Mouse (Mus musculus): ENCODE measurements around the gene Otud7a.
"Not testable (repeated sequence)": the region's sequence is repeated elsewhere in the genome, so short reads cannot be mapped to it uniquely, and the experiment has no call there.

The Otud7a gene

GRCm38 (mm10) chr7:63558918-63559317 is 114.4 kb downstream of the Otud7a start:
- DNase-seq (ENCODE audit: low read depth, low spot score), result no peak

GRCm38 (mm10) chr7:63559679-63560078 is 115.1 kb downstream of the Otud7a start:
- no peak for DNase-seq (ENCODE audit: low read depth, low spot score)

- DNase-seq (ENCODE audit: low read depth, low spot score), result no peak
Measured at GRCm38 (mm10) chr7:63583310-63583709, 138.8 kb downstream of the Otud7a start.

- DNase-seq (ENCODE audit: low read depth, low spot score), result no peak
Measured at GRCm38 (mm10) chr7:63586184-63586870, 141.8 kb downstream of the Otud7a start.

- no peak for DNase-seq (ENCODE audit: low read depth, low spot score)
Measured at GRCm38 (mm10) chr7:63590305-63590704, 145.8 kb downstream of the Otud7a start.

GRCm38 (mm10) chr7:63591322-63591721 is 146.8 kb downstream of the Otud7a start:
- no peak for DNase-seq (ENCODE audit: low read depth, low spot score)

GRCm38 (mm10) chr7:63592061-63592460 is 147.5 kb downstream of the Otud7a start:
- DNase-seq (ENCODE audit: low read depth, low spot score), result no peak

GRCm38 (mm10) chr7:63604827-63605226 is 160.3 kb downstream of the Otud7a start:
- DNase-seq (ENCODE audit: low read depth, low spot score), result no peak

- DNase-seq (ENCODE audit: low read depth, low spot score), result no peak
Measured at GRCm38 (mm10) chr7:63617018-63617417, 172.5 kb downstream of the Otud7a start.

- DNase-seq (ENCODE audit: low read depth, low spot score), result peak; percentile 60
Measured at GRCm38 (mm10) chr7:63620776-63621340, 176.3 kb downstream of the Otud7a start.

- peak; percentile 79 for DNase-seq (ENCODE audit: low read depth, low spot score)
Measured at GRCm38 (mm10) chr7:63637651-63638050, 193.1 kb downstream of the Otud7a start.

- DNase-seq (ENCODE audit: low read depth, low spot score), result no peak
Measured at GRCm38 (mm10) chr7:63644002-63644401, 199.5 kb downstream of the Otud7a start.

GRCm38 (mm10) chr7:63647136-63647535 is 202.6 kb downstream of the Otud7a start:
- DNase-seq (ENCODE audit: low read depth, low spot score), result no peak

GRCm38 (mm10) chr7:63660261-63660660 is 215.7 kb downstream of the Otud7a start:
- no peak for DNase-seq (ENCODE audit: low read depth, low spot score)

GRCm38 (mm10) chr7:63662757-63663156 is 218.2 kb downstream of the Otud7a start:
- no peak for DNase-seq (ENCODE audit: low read depth, low spot score)

GRCm38 (mm10) chr7:63665496-63665895 is 220.9 kb downstream of the Otud7a start:
- no peak for DNase-seq (ENCODE audit: low read depth, low spot score)

GRCm38 (mm10) chr7:63667986-63668741 is 223.6 kb downstream of the Otud7a start:
- DNase-seq (ENCODE audit: low read depth, low spot score), result peak; percentile 60

- peak; percentile 61 for DNase-seq (ENCODE audit: low read depth, low spot score)
Measured at GRCm38 (mm10) chr7:63668951-63669350, 224.4 kb downstream of the Otud7a start.

- DNase-seq (ENCODE audit: low read depth, low spot score), result not testable (repeated sequence)
Measured at GRCm38 (mm10) chr7:63670911-63671310, 226.4 kb downstream of the Otud7a start.

- peak; percentile 92 for DNase-seq (ENCODE audit: low read depth, low spot score)
Measured at GRCm38 (mm10) chr7:63671904-63672303, 227.4 kb downstream of the Otud7a start.

- no peak for DNase-seq (ENCODE audit: low read depth, low spot score)
Measured at GRCm38 (mm10) chr7:63676631-63677030, 232.1 kb downstream of the Otud7a start.

- no peak for DNase-seq (ENCODE audit: low read depth, low spot score)
Measured at GRCm38 (mm10) chr7:63677149-63677548, 232.6 kb downstream of the Otud7a start.

- no peak for DNase-seq (ENCODE audit: low read depth, low spot score)
Measured at GRCm38 (mm10) chr7:63687056-63687455, 242.5 kb downstream of the Otud7a start.
